In the genomic region with DNA sequence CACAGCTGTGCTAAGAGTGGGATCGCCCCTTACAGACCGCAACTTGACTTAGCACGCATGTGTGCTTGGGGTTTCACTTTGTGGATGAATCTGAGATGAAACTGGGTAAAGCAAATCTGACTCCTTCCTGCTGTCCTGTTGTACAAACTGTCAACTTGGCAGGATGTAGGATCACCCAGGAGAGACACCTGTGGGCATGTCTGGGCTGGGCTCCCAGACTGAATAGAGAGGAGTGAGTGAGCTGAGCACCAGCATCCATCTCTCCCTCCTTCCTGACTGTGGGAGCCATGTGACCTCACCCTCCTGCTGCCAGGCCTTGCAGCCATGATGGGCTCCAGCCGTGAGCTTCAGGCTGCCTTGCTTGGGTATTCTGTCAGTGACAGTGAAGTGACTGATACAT, we compare ENCODE assay signal across 27 mouse cellular contexts. TPM values are rescaled to one million over a fixed set of nuclear protein-coding genes. Genes with fewer than 3 reads are reported as not detected.
DNase-seq lines count a peak whose midpoint lies in the region; ATAC-seq and TF ChIP-seq lines count a peak whose summit lies in the region.
"Had no signal": no experiment of that assay in that cellular context is flagged by ENCODE, and none has a peak within 500 bp of the region (broad histone marks: within the 10 kb centered on the region; RNA-seq: fewer than 3 reads in every experiment).

No protein-coding gene starts in this region.

- WGBS in stomach, postnatal 0 days = 80% methylated on average over 4 of the region's 4 CpGs

- no peak overlapping the region for H3K4me3 ChIP-seq in gastrocnemius, adult 2 months
- H3K4me3 ChIP-seq in stomach, postnatal 0 days (ENCODE audit: low read depth, low read length) = no peak overlapping the region
- H3K4me3 ChIP-seq: forebrain, embryonic 15.5 days; heart, embryonic 12.5 days; hindbrain, embryonic 10.5 days; hindbrain, embryonic 15.5 days had no signal

- intact Hi-C loops in gastrocnemius, adult 2 months (cut with DNase I) = no loop called here
- intact Hi-C loops in gastrocnemius, postnatal 14 days (cut with DNase I; ENCODE audit: low total_unique reads) = no loop called here

- no peaks in the 10 kb centered on the region for H3K9me3 ChIP-seq in stomach, postnatal 0 days (ENCODE audit: control insufficient read depth, low read length)
- H3K9me3 ChIP-seq: forebrain, embryonic 15.5 days; heart, embryonic 12.5 days; hindbrain, embryonic 10.5 days; hindbrain, embryonic 15.5 days had no signal

- H3K4me2 ChIP-seq in stomach, postnatal 0 days (replicated peaks; ENCODE audit: low read depth) = 0 out of 2 replicates have a peak overlapping the region, but pooled peaks have one; percentile 3
- H3K4me2 ChIP-seq: forebrain, embryonic 15.5 days; heart, embryonic 12.5 days; hindbrain, embryonic 15.5 days had no signal

- no peak for TF ChIP-seq CTCF in gastrocnemius, adult 2 months (IDR thresholded peaks at IDR 0.05)
- no peak for TF ChIP-seq CTCF in stomach, postnatal 0 days (IDR thresholded peaks at IDR 0.05; ENCODE audit: low read depth)

- H3K4me1 ChIP-seq in stomach, postnatal 0 days (replicated peaks; ENCODE audit: control insufficient read depth, insufficient read depth) = no peaks in the 10 kb centered on the region

- H3K27me3 ChIP-seq in stomach, postnatal 0 days (ENCODE audit: control insufficient read depth, insufficient read depth, low read length) = no peaks in the 10 kb centered on the region
- H3K27me3 ChIP-seq: forebrain, embryonic 15.5 days; heart, embryonic 12.5 days; hindbrain, embryonic 15.5 days had no signal

- ATAC-seq in stomach, postnatal 0 days (ENCODE audit: low FRiP score, low TSS enrichment) = no peak
- ATAC-seq: CD4-positive, CD25-positive, alpha-beta regulatory T cell, adult 4 months; forebrain, embryonic 15.5 days; intestine, embryonic 16.5 days had no signal

- peak; percentile 74 to 75 for DNase-seq in cerebellum, postnatal 10 days
- DNase-seq in cerebellum, postnatal 4 days (ENCODE audit: low spot score in 2 of 2) = no peak
- DNase-seq in gastrocnemius, adult 2 months = peak; percentile 45
- no peak for DNase-seq in gastrocnemius, postnatal 14 days
- DNase-seq in brain, adult 2 months (ENCODE audit: low read depth, low spot score) = peak; percentile 58
- no peak for DNase-seq in stomach, postnatal 0 days (ENCODE audit: low spot score)
- DNase-seq in thymus, postnatal 10 days (ENCODE audit: low spot score in 2 of 2) = no peak
- DNase-seq: adrenal gland, adult 8-10 months; adrenal gland, postnatal 36 days; B cell, adult 2 months; cerebellum, adult 11 months; cerebellum, adult 9-11 months; gastrocnemius, postnatal 25 days had no signal

- peak overlapping the region; percentile 87 for H3K27ac ChIP-seq in gastrocnemius, adult 2 months
- peak overlapping the region; percentile 35; the same call in 1 of the 2 replicates for H3K27ac ChIP-seq in stomach, postnatal 0 days (replicated peaks)
- H3K27ac ChIP-seq: forebrain, embryonic 15.5 days; hindbrain, embryonic 10.5 days; hindbrain, embryonic 15.5 days had no signal

- no peak overlapping the region for H3K9ac ChIP-seq in stomach, postnatal 0 days (ENCODE audit: low read length)
- H3K9ac ChIP-seq: forebrain, embryonic 15.5 days; hindbrain, embryonic 15.5 days had no signal

- TF ChIP-seq EP300 in stomach, postnatal 0 days (optimal IDR thresholded peaks at IDR 0.05) = no peak

- H3K36me3 ChIP-seq in stomach, postnatal 0 days (ENCODE audit: control insufficient read depth, insufficient read depth, low read length) = no peaks in the 10 kb centered on the region
- H3K36me3 ChIP-seq: forebrain, embryonic 15.5 days; G1E; hindbrain, embryonic 10.5 days; hindbrain, embryonic 15.5 days had no signal

RNA-seq across cellular contexts. Expression of gene Crybb3, which starts 24.1 kb away (rescaled TPM):
- 1 to 10 TPM in 1 of 2 experiments, under 1 TPM in 1; 0.79 to 1.0 TPM for total RNA-seq in gastrocnemius, adult 2 months (2021)
- total RNA-seq in gastrocnemius, postnatal 14 days (2021) = 1 to 10 TPM in 1 of 2 experiments, under 1 TPM in 1; 0.94 to 2.0 TPM
- 0.52 and 0.64 TPM in 2 replicates for polyA plus RNA-seq in stomach, postnatal 0 days (2015; fragmentation: Nextera tagmentation; extraction: Ambion mirVana)
- total RNA-seq: G1E; granulocyte monocyte progenitor cell, adult 5-6 weeks had no signal
- polyA plus RNA-seq: CD4-positive, CD25-positive, alpha-beta regulatory T cell, adult 4 months; G1E had no signal

RNA-seq across cellular contexts. Expression of gene Crybb2, which starts 35.6 kb away (rescaled TPM):
- not detected for total RNA-seq in gastrocnemius, adult 2 months (2021)
- not detected for total RNA-seq in gastrocnemius, postnatal 14 days (2021)
- polyA plus RNA-seq in stomach, postnatal 0 days (2015; fragmentation: Nextera tagmentation; extraction: Ambion mirVana) = not detected in 2 replicates
- total RNA-seq: adrenal gland, adult 8-10 months; adrenal gland, postnatal 36 days; G1E; gastrocnemius, postnatal 25 days; granulocyte monocyte progenitor cell, adult 5-6 weeks; heart, adult 8-10 months; heart, postnatal 25 days had no signal
- polyA plus RNA-seq: brain, embryonic 14.5 days; CD4-positive, CD25-positive, alpha-beta regulatory T cell, adult 4 months; forebrain, embryonic 11.5 days; forebrain, embryonic 15.5 days; frontal cortex, adult 2 months; G1E; heart, embryonic 12.5 days; heart, embryonic 16.5 days; hindbrain, embryonic 10.5 days; hindbrain, embryonic 15.5 days; intestine, embryonic 16.5 days had no signal

Comparison
In these comparisons a context has a peak if more than half of its experiments do, and no peak if none do; other contexts are left out.
1. DNase-seq: peak in cerebellum, postnatal 10 days (2 of 2), gastrocnemius, adult 2 months (single experiment) and brain, adult 2 months (single experiment); none in cerebellum, postnatal 4 days (0 of 2), gastrocnemius, postnatal 14 days (single experiment), stomach, postnatal 0 days (single experiment) and thymus, postnatal 10 days (0 of 2).